Mouse (Mus musculus): ENCODE data around the gene Olfr316. TPM values are rescaled to one million over a fixed set of nuclear protein-coding genes. Genes with fewer than 3 reads are reported as not detected.
A peak's percentile ranks its signal among the peaks of the same experiment; 100 is the strongest.

Olfr316 gene
- total and polyA plus RNA-seq, 3 experiments, result not detected

- Histone ChIP-seq H3K27me3 (replicated peaks) (no peaks in the 10 kb centered on the region), H3K9ac (ENCODE audit: insufficient read depth, low read depth) (no peak overlapping the region), H3K4me3 (replicated peaks in 1 of 3; ENCODE audit: low read depth in 2 of 3, low read length in 2 of 3, poor library complexity in 1 of 3) (no peak overlapping the region), H3K4me1 (ENCODE audit: control insufficient read depth in 1 of 2, insufficient read depth in 2 of 2) (peaks cover 3 to 8% of the 10 kb centered on the region in 2 experiments), H3K4me2 (ENCODE audit: insufficient read depth, low read depth, poor library complexity, severe bottlenecking) (no peak overlapping the region), H3K27ac (ENCODE audit: insufficient read depth, low read depth) (no peak overlapping the region), H3K36me3 (replicated peaks in 1 of 2; ENCODE audit: control insufficient read depth in 1 of 2, insufficient read depth in 1 of 2, low read length in 1 of 2) (no peaks in the 10 kb centered on the region), H3K79me2 (replicated peaks; ENCODE audit: control insufficient read depth, extremely low read depth, insufficient read depth, poor library complexity, severe bottlenecking) (no peaks in the 10 kb centered on the region), H3K9me3 (replicated peaks; ENCODE audit: low read length) (no peaks in the 10 kb centered on the region)
- TF ChIP-seq ZMIZ1 (IDR thresholded peaks at IDR 0.05; ENCODE audit: low read depth, low read length), result no peak
- no peak for TF ChIP-seq ELF1 (IDR thresholded peaks at IDR 0.05; ENCODE audit: low read depth, low read length)
- no peak for TF ChIP-seq SMC3 (IDR thresholded peaks at IDR 0.05; ENCODE audit: low read depth, low read length)
- TF ChIP-seq MAFK (IDR thresholded peaks at IDR 0.05; ENCODE audit: insufficient replicate concordance, low read length), result no peak
- no peak for TF ChIP-seq ZKSCAN1 (IDR thresholded peaks at IDR 0.05; ENCODE audit: borderline replicate concordance, low read depth, low read length)
- TF ChIP-seq NELFE (IDR thresholded peaks at IDR 0.05; ENCODE audit: low read depth, low read length), result no peak
- TF ChIP-seq RAD21 (IDR thresholded peaks at IDR 0.05; ENCODE audit: low read depth, low read length), result no peak
- TF ChIP-seq JUN (IDR thresholded peaks at IDR 0.05; ENCODE audit: insufficient read depth, low read depth, low read length), result no peak
- TF ChIP-seq MAX (IDR thresholded peaks at IDR 0.05; ENCODE audit: low read length), result no peak
- no peak for TF ChIP-seq UBTF (IDR thresholded peaks at IDR 0.05; ENCODE audit: low read depth, low read length)
- no peak for TF ChIP-seq ETS1 (conservative IDR thresholded peaks at IDR 0.05; ENCODE audit: low read depth, low read length)
- TF ChIP-seq GABPA (IDR thresholded peaks at IDR 0.05; ENCODE audit: insufficient replicate concordance, low read depth, low read length), result no peak
- TF ChIP-seq CHD1 (IDR thresholded peaks at IDR 0.05; ENCODE audit: low read depth, low read length), result no peak
- no peak for TF ChIP-seq EP300 (IDR thresholded peaks at IDR 0.05; ENCODE audit: low read length)
- no peak for TF ChIP-seq USF2 (conservative IDR thresholded peaks at IDR 0.05; ENCODE audit: low read depth, low read length)
- no peak for TF ChIP-seq NRF1 (IDR thresholded peaks at IDR 0.05; ENCODE audit: low read depth, low read length)
- TF ChIP-seq CHD2 (IDR thresholded peaks at IDR 0.05; ENCODE audit: low read length), result no peak
- TF ChIP-seq IRF4 (IDR thresholded peaks at IDR 0.05; ENCODE audit: low read depth, low read length), result no peak
- TF ChIP-seq TCF12 (IDR thresholded peaks at IDR 0.05; ENCODE audit: low read depth, low read length), result no peak
- dilution Hi-C loops (cut with MboI; ENCODE audit: extremely low pct_ligation_motif_present, extremely low pct_unique_long_range_greater_than_20kb, low sequenced_read_pairs), result no loop called here
- in situ Hi-C loops (cut with MboI; ENCODE audit: low pct_ligation_motif_present, low pct_unique_long_range_greater_than_20kb, low sequenced_read_pairs), result no loop called here
- no peak for DNase-seq (ENCODE audit: extremely low read depth)
Observed at GRCm38 (mm10) chr11:58784182-58784581, 31.6 kb downstream of the Olfr316 start.

GRCm38 (mm10) chr11:58787651-58788050 is 35.1 kb downstream of the Olfr316 start:
- in situ Hi-C loops (cut with MboI; ENCODE audit: low pct_ligation_motif_present, low pct_unique_long_range_greater_than_20kb, low sequenced_read_pairs) (no loop called here), dilution Hi-C loops (cut with MboI; ENCODE audit: extremely low pct_ligation_motif_present, extremely low pct_unique_long_range_greater_than_20kb, low sequenced_read_pairs) (no loop called here)
- H3K9me3 ChIP-seq (replicated peaks; ENCODE audit: low read length), result no peaks in the 10 kb centered on the region
- no peak overlapping the region for H3K4me2 ChIP-seq (ENCODE audit: insufficient read depth, low read depth, poor library complexity, severe bottlenecking)
- no peak overlapping the region for H3K27ac ChIP-seq (ENCODE audit: insufficient read depth, low read depth)
- peaks cover 11 to 31% of the 10 kb centered on the region in 2 experiments for H3K4me1 ChIP-seq (ENCODE audit: control insufficient read depth in 1 of 2, insufficient read depth in 2 of 2)
- no peak overlapping the region for H3K4me3 ChIP-seq (replicated peaks in 1 of 3; ENCODE audit: low read depth in 2 of 3, low read length in 2 of 3, poor library complexity in 1 of 3)
- H3K9ac ChIP-seq (ENCODE audit: insufficient read depth, low read depth), result no peak overlapping the region
- no peak for TF ChIP-seq POLR2A (IDR thresholded peaks at IDR 0.05; ENCODE audit: low read depth, low read length)
- peak; percentile 26; the same call in 1 of the 2 replicates for TF ChIP-seq ZNF384 (IDR thresholded peaks at IDR 0.05; ENCODE audit: low read depth, low read length)
- peak; percentile 13 for DNase-seq (ENCODE audit: extremely low read depth)
- no peaks in the 10 kb centered on the region for H3K36me3 ChIP-seq (replicated peaks in 1 of 2; ENCODE audit: control insufficient read depth in 1 of 2, insufficient read depth in 1 of 2, low read length in 1 of 2)
- no peaks in the 10 kb centered on the region for H3K27me3 ChIP-seq (replicated peaks)
- H3K79me2 ChIP-seq (replicated peaks; ENCODE audit: control insufficient read depth, extremely low read depth, insufficient read depth, poor library complexity, severe bottlenecking), result no peaks in the 10 kb centered on the region
